Mouse (Mus musculus): ENCODE data around the gene Aldh3b3. TPM values are rescaled to one million over a fixed set of nuclear protein-coding genes. Genes with fewer than 3 reads are reported as not detected.

Gene Aldh3b3
- total and polyA plus RNA-seq, 3 experiments: not detected

GRCm38 (mm10) chr19:3935896-3936850 is 22.3 kb upstream of the Aldh3b3 start:
- peaks cover 0 to 20% of the 10 kb centered on the region in 2 experiments for H3K36me3 ChIP-seq (replicated peaks in 1 of 2; ENCODE audit: control insufficient read depth in 1 of 2, insufficient read depth in 1 of 2, low read length in 1 of 2)
- H3K9me3 ChIP-seq (replicated peaks; ENCODE audit: low read length): no peaks in the 10 kb centered on the region
- H3K4me3 ChIP-seq (replicated peaks in 1 of 3; ENCODE audit: low read depth in 2 of 3, low read length in 2 of 3, poor library complexity in 1 of 3): peak overlapping the region; percentile 73 to 89 (median 84)
- H3K27me3 ChIP-seq (replicated peaks): no peaks in the 10 kb centered on the region
- H3K79me2 ChIP-seq (replicated peaks; ENCODE audit: control insufficient read depth, extremely low read depth, insufficient read depth, poor library complexity, severe bottlenecking): no peaks in the 10 kb centered on the region
- peak overlapping the region; percentile 65 for H3K4me2 ChIP-seq (ENCODE audit: insufficient read depth, low read depth, poor library complexity, severe bottlenecking)
- H3K27ac ChIP-seq (ENCODE audit: insufficient read depth, low read depth): peak overlapping the region; percentile 97
- H3K9ac ChIP-seq (ENCODE audit: insufficient read depth, low read depth): peak overlapping the region; percentile 86
- dilution Hi-C loops (cut with MboI; ENCODE audit: extremely low pct_ligation_motif_present, extremely low pct_unique_long_range_greater_than_20kb, low sequenced_read_pairs) (no loop called here), in situ Hi-C loops (cut with MboI; ENCODE audit: low pct_ligation_motif_present, low pct_unique_long_range_greater_than_20kb, low sequenced_read_pairs) (no loop called here)
- peaks cover 19 to 64% of the 10 kb centered on the region in 2 experiments for H3K4me1 ChIP-seq (ENCODE audit: control insufficient read depth in 1 of 2, insufficient read depth in 2 of 2)
- DNase-seq (ENCODE audit: extremely low read depth): peak; percentile 93
- no peak for TF ChIP-seq ZC3H11A (IDR thresholded peaks at IDR 0.05; ENCODE audit: low read depth, low read length)
- TF ChIP-seq E2F4 (IDR thresholded peaks at IDR 0.05; ENCODE audit: insufficient replicate concordance, low read depth, low read length): no peak
- TF ChIP-seq CHD1 (IDR thresholded peaks at IDR 0.05; ENCODE audit: low read depth, low read length): peak; percentile 78; the same call in 1 of the 2 replicates
- no peak for TF ChIP-seq USF2 (conservative IDR thresholded peaks at IDR 0.05; ENCODE audit: low read depth, low read length)
- peak; percentile 5 for TF ChIP-seq RAD21 (IDR thresholded peaks at IDR 0.05; ENCODE audit: low read depth, low read length)
- no peak; the same call in 1 of the 2 replicates for TF ChIP-seq UBTF (IDR thresholded peaks at IDR 0.05; ENCODE audit: low read depth, low read length)
- TF ChIP-seq ZMIZ1 (IDR thresholded peaks at IDR 0.05; ENCODE audit: low read depth, low read length): peak; percentile 7
- peak; percentile 28; the same call in 1 of the 2 replicates for TF ChIP-seq JUND (conservative IDR thresholded peaks at IDR 0.05; ENCODE audit: low read depth, low read length)
- TF ChIP-seq MAZ (IDR thresholded peaks at IDR 0.05; ENCODE audit: low read depth, low read length): peak; percentile 92
- TF ChIP-seq MYC (IDR thresholded peaks at IDR 0.05; ENCODE audit: low read depth, low read length): peak; percentile 61; the same call in 1 of the 2 replicates
- peak; percentile 74 for TF ChIP-seq MXI1 (IDR thresholded peaks at IDR 0.05; ENCODE audit: low read depth, low read length)
- no peak for TF ChIP-seq NRF1 (IDR thresholded peaks at IDR 0.05; ENCODE audit: low read depth, low read length)
- TF ChIP-seq POLR2A (IDR thresholded peaks at IDR 0.05; ENCODE audit: low read depth, low read length): peak; percentile 28
- TF ChIP-seq POLR2AphosphoS2 (IDR thresholded peaks at IDR 0.05; ENCODE audit: low read depth, low read length): no peak
- TF ChIP-seq GABPA (IDR thresholded peaks at IDR 0.05; ENCODE audit: insufficient replicate concordance, low read depth, low read length): no peak
- TF ChIP-seq PAX5 (IDR thresholded peaks at IDR 0.05; ENCODE audit: low read length): no peak
- peak; percentile 95 for TF ChIP-seq IRF4 (IDR thresholded peaks at IDR 0.05; ENCODE audit: low read depth, low read length)
- 0 out of 2 replicates have a peak, but pooled peaks have one; percentile 39 for TF ChIP-seq MAFK (IDR thresholded peaks at IDR 0.05; ENCODE audit: insufficient replicate concordance, low read length)
- peak; percentile 90 for TF ChIP-seq ETS1 (conservative IDR thresholded peaks at IDR 0.05; ENCODE audit: low read depth, low read length)
- peak; percentile 61 for TF ChIP-seq HCFC1 (IDR thresholded peaks at IDR 0.05; ENCODE audit: low read depth, low read length)
- TF ChIP-seq JUN (IDR thresholded peaks at IDR 0.05; ENCODE audit: insufficient read depth, low read depth, low read length): no peak
- peak; percentile 98 for TF ChIP-seq TCF12 (IDR thresholded peaks at IDR 0.05; ENCODE audit: low read depth, low read length)
- peak; percentile 50; the same call in 1 of the 2 replicates for TF ChIP-seq TBP (conservative IDR thresholded peaks at IDR 0.05; ENCODE audit: low read depth, low read length)
- no peak; the same call in 1 of the 2 replicates for TF ChIP-seq SMC3 (IDR thresholded peaks at IDR 0.05; ENCODE audit: low read depth, low read length)
- TF ChIP-seq USF1 (IDR thresholded peaks at IDR 0.05; ENCODE audit: low read depth, low read length): no peak
- peak; percentile 33; the same call in 1 of the 2 replicates for TF ChIP-seq ZKSCAN1 (IDR thresholded peaks at IDR 0.05; ENCODE audit: borderline replicate concordance, low read depth, low read length)
- TF ChIP-seq BHLHE40 (IDR thresholded peaks at IDR 0.05; ENCODE audit: low read depth, low read length): peak; percentile 90
- peak; percentile 95 for TF ChIP-seq ZNF384 (IDR thresholded peaks at IDR 0.05; ENCODE audit: low read depth, low read length)
- TF ChIP-seq RCOR1 (conservative IDR thresholded peaks at IDR 0.05; ENCODE audit: low read depth, low read length): peak; percentile 96
- peak; percentile 75 for TF ChIP-seq MAX (IDR thresholded peaks at IDR 0.05; ENCODE audit: low read length)
- peak; percentile 35; the same call in 1 of the 2 replicates for TF ChIP-seq NELFE (IDR thresholded peaks at IDR 0.05; ENCODE audit: low read depth, low read length)
- TF ChIP-seq CHD2 (IDR thresholded peaks at IDR 0.05; ENCODE audit: low read length): peak; percentile 96
- TF ChIP-seq SIN3A (IDR thresholded peaks at IDR 0.05; ENCODE audit: low read length): peak; percentile 74
- TF ChIP-seq EP300 (IDR thresholded peaks at IDR 0.05; ENCODE audit: low read length): peak; percentile 95
- no peak for TF ChIP-seq KAT2A (IDR thresholded peaks at IDR 0.05; ENCODE audit: insufficient replicate concordance, low read length)
- peak; percentile 79 for TF ChIP-seq ELF1 (IDR thresholded peaks at IDR 0.05; ENCODE audit: low read depth, low read length)
- peak; percentile 91 for TF ChIP-seq MEF2A (IDR thresholded peaks at IDR 0.05; ENCODE audit: borderline replicate concordance, low read depth, low read length)
- no peak for TF ChIP-seq CTCF (conservative IDR thresholded peaks at IDR 0.05 in 1 of 2, IDR thresholded peaks at IDR 0.05 in 1 of 2; ENCODE audit: low read depth in 2 of 2, low read length in 2 of 2)
